Mouse (Mus musculus) ES-E14 (cell line): ENCODE measurements around the gene App. TPM values are rescaled to one million over a fixed set of nuclear protein-coding genes. Genes with fewer than 3 reads are reported as not detected.

ENCODE experiments used
- DNase-seq: peaks from one replicate; pipeline ENCODE4 v3.0.0-alpha.2; 2013; ENCODE audit warnings: low read depth, low spot score
- H3K27ac ChIP-seq: 2 replicates; pipeline ENCODE4 v1.5.1; 2012; ENCODE audit warnings: low read depth, mild to moderate bottlenecking, low read length, moderate library complexity, mixed read lengths; ENCODE audit not compliant: poor library complexity, insufficient read depth, severe bottlenecking
- H3K36me3 ChIP-seq: 2 replicates; pipeline ENCODE4 v1.6.1; 2012; ENCODE audit warnings: mild to moderate bottlenecking, low read length, moderate library complexity, mixed read lengths; ENCODE audit not compliant: control insufficient read depth, poor library complexity, insufficient read depth, severe bottlenecking
- H3K4me1 ChIP-seq, 2 experiments: fragments of 150-350 bp in 1 of 2; sonication (generic) in 1 of 2; 2 replicates each; pipeline ENCODE4 v1.6.1; 2012; ENCODE audit warnings: low read length in 2 of 2, mild to moderate bottlenecking in 1 of 2, mixed read lengths in 1 of 2; ENCODE audit not compliant: control insufficient read depth in 2 of 2, insufficient read depth in 2 of 2, poor library complexity in 1 of 2
- H3K4me3 ChIP-seq, 2 experiments: fragments of 150-350 bp in 1 of 2; sonication (generic) in 1 of 2; 2 replicates each; pipeline ENCODE4 v1.5.1; 2012; ENCODE audit warnings: low read length in 2 of 2, low read depth in 1 of 2, mild to moderate bottlenecking in 1 of 2, mixed read lengths in 1 of 2; ENCODE audit not compliant: insufficient read depth in 1 of 2, poor library complexity in 1 of 2, severe bottlenecking in 1 of 2
- H3K9ac ChIP-seq: 2 replicates; pipeline ENCODE4 v1.6.1; 2012; ENCODE audit warnings: low read depth, mild to moderate bottlenecking, low read length, mixed read lengths; ENCODE audit not compliant: poor library complexity, insufficient read depth, severe bottlenecking
- H3K9me3 ChIP-seq: fragments of 150-350 bp; sonication (generic); 2 replicates; pipeline ENCODE4 v1.6.1; 2012; ENCODE audit warnings: low read depth, mild to moderate bottlenecking, low read length; ENCODE audit not compliant: control insufficient read depth, insufficient read depth
- CHD2 ChIP-seq: IDR thresholded peaks from 2 replicates; pipeline ENCODE4 v1.6.1; 2014; ENCODE audit warnings: mild to moderate bottlenecking, low read depth, low read length, inconsistent platforms
- HCFC1 ChIP-seq: IDR thresholded peaks from 2 replicates; pipeline ENCODE4 v1.6.1; 2012; ENCODE audit warnings: low read length, inconsistent platforms, borderline replicate concordance; ENCODE audit not compliant: insufficient read depth
- MAFK ChIP-seq: IDR thresholded peaks from 2 replicates; pipeline ENCODE4 v1.6.1; 2014; ENCODE audit warnings: mild to moderate bottlenecking, low read depth, low read length, inconsistent platforms; ENCODE audit not compliant: insufficient read depth
- ZC3H11A ChIP-seq: IDR thresholded peaks from 2 replicates; pipeline ENCODE4 v1.6.1; 2012; ENCODE audit warnings: low read depth, mild to moderate bottlenecking, inconsistent platforms, low read length, borderline replicate concordance
- ZNF384 ChIP-seq: IDR thresholded peaks from 2 replicates; pipeline ENCODE4 v1.6.1; 2012; ENCODE audit warnings: low read depth, low read length, inconsistent platforms
- in situ Hi-C, 2 experiments: fragments of 600-800 bp; cut with MboI; formaldehyde crosslinking; loops; one replicate each; pipeline ENCODE4 v1.15.1; 2025; ENCODE audit warnings: low sequenced_read_pairs in 2 of 2, inconsistent platforms in 1 of 2; ENCODE audit not compliant: unreplicated experiment in 2 of 2
- total RNA-seq: library from RNA; depleted of rRNA; stranded (reverse); fragments of 300-350 nt; gene quantifications from 2 replicates; pipeline ENCODE4 v1.2.3, GENCODE M21; 2012

The App gene
- total RNA-seq, 1 experiment, result 52.4 TPM

DNA sequence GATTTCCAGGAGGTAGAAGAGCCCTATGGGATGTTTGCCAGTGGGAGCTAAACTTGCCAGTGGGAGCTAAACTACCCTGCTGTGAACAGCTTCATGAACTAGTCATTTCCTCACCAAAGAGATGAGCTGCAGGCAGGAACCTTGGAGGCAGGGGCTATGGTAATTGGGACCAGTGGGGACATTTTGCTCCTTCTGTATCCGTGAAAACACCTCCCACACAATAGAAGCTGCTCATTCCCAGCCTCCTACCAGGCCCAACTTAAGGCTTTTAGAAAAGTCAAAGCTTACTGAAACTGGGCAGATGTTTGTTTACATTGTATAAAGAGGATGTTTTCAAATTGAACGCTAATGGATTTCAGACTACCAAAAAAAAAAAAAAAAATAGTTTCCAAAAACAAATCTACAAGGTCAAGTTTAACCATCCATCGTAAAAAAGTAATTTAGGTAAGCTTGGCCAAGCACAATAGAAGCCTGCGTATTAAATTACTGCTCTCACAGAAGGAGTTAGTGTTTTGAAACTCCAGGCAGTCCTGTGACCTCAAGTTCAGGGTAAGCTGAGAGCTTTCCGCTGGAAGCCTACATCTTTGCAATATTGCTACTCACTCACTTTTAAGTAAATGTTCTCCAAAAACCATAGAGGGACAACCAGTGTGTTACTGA lies 253.8 kb downstream of the App start:
- Histone ChIP-seq H3K36me3 (no peaks in the 10 kb centered on the region), H3K4me3 (no peak overlapping the region), H3K9me3 (no peaks in the 10 kb centered on the region), H3K27ac (no peak overlapping the region), H3K4me1 (no peaks in the 10 kb centered on the region), H3K9ac (no peak overlapping the region)
- DNase-seq, result no peak
- in situ Hi-C loops, result no loop called here
- TF ChIP-seq HCFC1 (no peak), ZNF384 (no peak), ZC3H11A (no peak), CHD2 (no peak), MAFK (no peak)

DNA sequence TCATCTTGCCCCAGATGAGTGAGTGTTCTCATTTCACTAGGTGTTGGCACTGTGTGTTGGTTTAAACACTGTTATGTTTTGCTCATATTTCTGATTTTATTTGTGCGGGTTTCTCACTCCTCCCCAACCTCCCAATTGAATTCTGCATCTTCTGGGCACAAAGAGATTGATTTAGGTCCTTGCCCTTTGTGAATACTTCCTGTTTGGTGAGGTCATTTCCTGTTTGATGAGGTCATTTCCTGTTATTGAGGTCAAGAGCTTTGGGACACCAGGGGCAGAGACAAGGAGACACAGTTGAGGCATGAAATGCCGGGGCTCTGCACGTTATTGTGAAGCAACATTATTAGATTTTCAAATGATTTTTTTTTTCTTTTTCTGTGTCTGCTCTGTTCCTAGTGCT lies 254.5 kb downstream of the App start:
- no peak for TF ChIP-seq CHD2
- no peak for TF ChIP-seq ZNF384
- H3K4me3 ChIP-seq, result no peak overlapping the region
- H3K4me1 ChIP-seq, result no peaks in the 10 kb centered on the region
- no peak for DNase-seq
- in situ Hi-C loops, result no loop called here
- H3K9me3 ChIP-seq, result no peaks in the 10 kb centered on the region
- H3K9ac ChIP-seq, result no peak overlapping the region
- H3K36me3 ChIP-seq, result no peaks in the 10 kb centered on the region
- H3K27ac ChIP-seq, result no peak overlapping the region

DNA sequence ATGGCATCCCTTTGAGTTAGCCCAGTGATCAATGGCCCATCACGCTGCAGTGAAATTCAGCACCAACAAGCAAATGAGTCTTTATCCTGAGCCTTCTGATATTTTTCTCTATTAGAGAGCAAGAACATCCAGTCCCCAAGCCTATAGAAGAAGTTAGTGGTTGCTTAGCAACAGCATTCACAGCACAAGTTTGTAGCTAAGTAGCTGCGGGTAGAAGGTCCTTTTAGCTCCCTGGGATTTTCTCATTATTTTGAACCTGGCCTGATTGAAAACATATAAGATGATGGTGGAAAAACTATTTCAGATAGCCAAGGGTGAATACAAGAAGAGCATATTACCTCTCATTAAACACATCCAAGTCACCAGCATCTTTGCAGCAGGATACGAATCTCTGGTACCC lies 256.8 kb downstream of the App start:
- H3K27ac ChIP-seq, result no peak overlapping the region
- H3K9ac ChIP-seq, result no peak overlapping the region
- H3K4me1 ChIP-seq, result no peaks in the 10 kb centered on the region
- no peak overlapping the region for H3K4me3 ChIP-seq
- in situ Hi-C loops, result no loop called here
- H3K9me3 ChIP-seq, result no peaks in the 10 kb centered on the region
- DNase-seq, result no peak
- TF ChIP-seq HCFC1 (no peak), ZNF384 (no peak), CHD2 (no peak), ZC3H11A (no peak), MAFK (no peak)
- H3K36me3 ChIP-seq, result no peaks in the 10 kb centered on the region

DNA sequence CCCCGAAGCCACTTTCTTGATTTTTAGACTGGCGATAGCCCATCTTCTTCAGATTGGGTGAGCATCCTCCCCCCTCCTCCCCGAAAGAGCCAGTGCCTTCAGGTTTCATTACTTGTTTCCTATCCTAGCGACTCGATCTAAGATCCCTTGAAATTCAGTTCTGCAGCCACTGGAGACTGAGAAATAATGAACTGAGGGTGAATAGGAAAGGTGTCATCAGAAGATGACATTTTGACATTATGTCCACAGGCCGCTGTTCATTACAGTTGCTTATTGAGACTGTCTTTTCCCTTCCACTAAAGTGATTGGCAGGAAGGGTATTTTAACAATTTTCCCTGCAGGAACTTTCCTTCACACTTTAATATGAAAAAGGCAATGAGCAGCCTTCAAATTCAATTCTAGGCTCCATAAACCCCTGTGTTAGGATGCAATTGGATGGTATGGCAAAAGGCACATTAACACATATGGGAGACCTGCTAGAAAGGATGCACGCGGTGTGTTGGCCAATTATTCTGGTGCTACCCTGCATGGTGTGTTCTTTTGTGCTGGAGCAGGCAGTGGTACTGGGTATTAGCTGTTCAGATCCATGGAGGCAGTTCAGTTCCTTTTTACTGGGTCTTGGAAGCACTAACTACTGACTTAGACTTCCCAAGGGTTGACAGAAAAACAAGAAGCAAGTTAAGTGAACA lies 261.9 kb downstream of the App start:
- no peaks in the 10 kb centered on the region for H3K9me3 ChIP-seq
- in situ Hi-C loops, result no loop called here
- TF ChIP-seq HCFC1, result no peak
- TF ChIP-seq ZC3H11A, result no peak
- TF ChIP-seq MAFK, result no peak
- TF ChIP-seq CHD2, result no peak
- no peak for TF ChIP-seq ZNF384

More for the DNA sequence above, 261.9 kb downstream of the App start:
- H3K4me1 ChIP-seq, result no peaks in the 10 kb centered on the region
- H3K36me3 ChIP-seq, result no peaks in the 10 kb centered on the region
- H3K9ac ChIP-seq, result no peak overlapping the region
- H3K27ac ChIP-seq, result no peak overlapping the region
- no peak overlapping the region for H3K4me3 ChIP-seq
- no peak for DNase-seq
